Mouse (Mus musculus): ENCODE measurements around the gene Car6. TPM values are rescaled to one million over a fixed set of nuclear protein-coding genes. Genes with fewer than 3 reads are reported as not detected.

Car6 gene
- polyA plus RNA-seq (2015; fragmentation: Nextera tagmentation; extraction: Ambion mirVana), result 0.30 and 0.93 TPM in 2 replicates

- no peak for DNase-seq (ENCODE audit: low spot score)
These were observed at the start of gene Car6 for GRCm38 (mm10) chr4:150201232-150201631. Gene Car6 (minus strand): TSS chr4:150201332.

- no peak for DNase-seq (ENCODE audit: low spot score)
These were observed 48.7 kb upstream of the Car6 start for GRCm38 (mm10) chr4:150249731-150250270.

GRCm38 (mm10) chr4:150248917-150249316 lies 47.8 kb upstream of the Car6 start:
- DNase-seq (ENCODE audit: low spot score), result no peak

- peak; percentile 76 for DNase-seq (ENCODE audit: low spot score)
These were observed 46.9 kb upstream of the Car6 start for GRCm38 (mm10) chr4:150248009-150248408.

- no peak for DNase-seq (ENCODE audit: low spot score)
These were observed 44.7 kb upstream of the Car6 start for GRCm38 (mm10) chr4:150245876-150246275.

GRCm38 (mm10) chr4:150242745-150243144 lies 41.6 kb upstream of the Car6 start:
- DNase-seq (ENCODE audit: low spot score), result no peak

GRCm38 (mm10) chr4:150241708-150242107 lies 40.6 kb upstream of the Car6 start:
- DNase-seq (ENCODE audit: low spot score), result no peak

- no peak for DNase-seq (ENCODE audit: low spot score)
These were observed 39.3 kb upstream of the Car6 start for GRCm38 (mm10) chr4:150240381-150240886.

GRCm38 (mm10) chr4:150239951-150240368 lies 38.8 kb upstream of the Car6 start:
- peak; percentile 93 for DNase-seq (ENCODE audit: low spot score)

- DNase-seq (ENCODE audit: low spot score), result peak; percentile 62
These were observed 38.4 kb upstream of the Car6 start for GRCm38 (mm10) chr4:150239503-150239902.

GRCm38 (mm10) chr4:150239087-150239480 lies 38.0 kb upstream of the Car6 start:
- no peak for DNase-seq (ENCODE audit: low spot score)

GRCm38 (mm10) chr4:150238433-150239086 lies 37.4 kb upstream of the Car6 start:
- no peak for DNase-seq (ENCODE audit: low spot score)

- DNase-seq (ENCODE audit: low spot score), result peak; percentile 39
These were observed 36.7 kb upstream of the Car6 start for GRCm38 (mm10) chr4:150237636-150238361.

GRCm38 (mm10) chr4:150236521-150237481 lies 35.7 kb upstream of the Car6 start, which contains the start of gene Eno1:
Gene Eno1 (plus strand): TSS chr4:150236721.
- peak; percentile 95 for DNase-seq (ENCODE audit: low spot score)

GRCm38 (mm10) chr4:150236031-150236430 lies 34.9 kb upstream of the Car6 start:
- DNase-seq (ENCODE audit: low spot score), result no peak

GRCm38 (mm10) chr4:150235585-150235984 lies 34.5 kb upstream of the Car6 start:
- no peak for DNase-seq (ENCODE audit: low spot score)

- DNase-seq (ENCODE audit: low spot score), result no peak
These were observed 33.6 kb upstream of the Car6 start for GRCm38 (mm10) chr4:150234599-150235327.

- no peak for DNase-seq (ENCODE audit: low spot score)
These were observed 30.7 kb upstream of the Car6 start for GRCm38 (mm10) chr4:150231871-150232270.

GRCm38 (mm10) chr4:150230460-150231407 lies 29.6 kb upstream of the Car6 start:
- DNase-seq (ENCODE audit: low spot score), result no peak

All from thymus, postnatal 0 days (tissue).